Mouse (Mus musculus) bone marrow, adult 2 months (tissue): ENCODE measurements around the gene Mrpl12. TPM values are rescaled to one million over a fixed set of nuclear protein-coding genes. Genes with fewer than 3 reads are reported as not detected.
A peak's percentile ranks its signal among the peaks of the same experiment; 100 is the strongest.

Experiments used
- H3K27ac ChIP-seq: fragments of 200-500 bp; 2 replicates; pipeline ENCODE4 v1.5.1; 2012; ENCODE audit warnings: low read depth, mild to moderate bottlenecking, control low read depth, inconsistent platforms, low read length; ENCODE audit not compliant: control insufficient read depth, poor library complexity, insufficient read depth
- H3K4me1 ChIP-seq: fragments of 200-500 bp; 2 replicates; pipeline ENCODE4 v1.6.1; 2011; ENCODE audit warnings: low read length; ENCODE audit not compliant: control insufficient read depth, insufficient read depth
- H3K4me3 ChIP-seq: fragments of 200-500 bp; replicated peaks from 2 replicates; pipeline ENCODE3; 2011; ENCODE audit warnings: mild to moderate bottlenecking, low read depth, low read length, control low read depth; ENCODE audit not compliant: control insufficient read depth
- CTCF ChIP-seq: fragments of 200-500 bp; IDR thresholded peaks from 2 replicates; pipeline ENCODE4 v1.5.1; 2011; ENCODE audit warnings: low read length, control low read depth; ENCODE audit not compliant: control insufficient read depth, insufficient read depth
- POLR2A ChIP-seq: fragments of 200-500 bp; IDR thresholded peaks from 2 replicates; pipeline ENCODE4 v1.6.1; 2011; ENCODE audit warnings: low read depth, mild to moderate bottlenecking, control low read depth, low read length, borderline replicate concordance; ENCODE audit not compliant: control insufficient read depth
- WGBS: fragments of 180-500 bp; shearing (Covaris S2); methylation state at CpG from one replicate; pipeline ENCODE4 v1.1.7; 2018; 5-methylcytosine and 5-hydroxymethylcytosine counted together
- polyA plus RNA-seq: library from polyadenylated mRNA; stranded (reverse); fragments of >200 nt; gene quantifications from 2 replicates; pipeline ENCODE4 v1.2.4, GENCODE M21; 2011; ENCODE audit warnings: low replicate concordance; ENCODE audit not compliant: missing spikeins, insufficient read depth, insufficient read length

The Mrpl12 gene
- polyA plus RNA-seq, 1 experiment = 87.1 TPM

DNA sequence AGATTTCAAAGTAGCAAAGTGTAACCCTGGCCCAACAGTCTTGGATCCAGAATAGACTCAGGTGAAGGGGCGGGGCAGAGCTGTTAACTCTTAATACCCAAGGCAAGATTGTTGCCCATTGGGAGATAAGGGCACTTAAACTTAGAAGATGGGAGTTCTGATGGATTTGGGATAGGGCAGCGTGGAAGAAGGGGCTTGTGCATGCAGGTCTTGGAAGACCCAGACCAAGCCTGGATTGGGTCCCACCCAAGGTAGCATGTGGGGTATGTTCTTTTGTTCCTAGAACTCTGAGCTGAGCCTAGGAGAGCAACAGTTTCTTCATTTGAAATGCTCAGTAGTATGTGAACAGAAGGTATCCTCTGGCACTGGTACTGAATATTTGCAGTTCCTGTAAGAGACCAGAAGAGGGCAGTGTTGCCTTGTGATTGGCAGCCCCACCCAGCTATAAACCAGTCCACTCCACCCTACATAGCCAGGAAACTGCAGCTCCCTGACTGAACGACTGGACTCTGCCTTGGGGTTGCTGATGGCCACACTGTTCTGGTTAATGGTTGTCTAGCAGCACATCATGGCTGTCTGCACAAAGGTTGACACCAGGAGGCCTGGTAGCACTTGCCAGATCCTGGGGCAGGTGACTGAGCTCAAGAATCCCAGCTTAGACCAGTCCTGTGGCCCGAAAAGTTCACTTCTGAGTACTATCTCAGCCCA, 4.8 kb downstream of the Mrpl12 start:
- H3K27ac ChIP-seq = no peak overlapping the region
- peaks cover 3% of the 10 kb centered on the region; the same call in 1 of the 2 replicates for H3K4me1 ChIP-seq
- no peak for TF ChIP-seq POLR2A
- TF ChIP-seq CTCF = peak; percentile 88
- H3K4me3 ChIP-seq = no peak overlapping the region
- 55% methylated on average over 4 of the region's 4 CpGs for WGBS

DNA sequence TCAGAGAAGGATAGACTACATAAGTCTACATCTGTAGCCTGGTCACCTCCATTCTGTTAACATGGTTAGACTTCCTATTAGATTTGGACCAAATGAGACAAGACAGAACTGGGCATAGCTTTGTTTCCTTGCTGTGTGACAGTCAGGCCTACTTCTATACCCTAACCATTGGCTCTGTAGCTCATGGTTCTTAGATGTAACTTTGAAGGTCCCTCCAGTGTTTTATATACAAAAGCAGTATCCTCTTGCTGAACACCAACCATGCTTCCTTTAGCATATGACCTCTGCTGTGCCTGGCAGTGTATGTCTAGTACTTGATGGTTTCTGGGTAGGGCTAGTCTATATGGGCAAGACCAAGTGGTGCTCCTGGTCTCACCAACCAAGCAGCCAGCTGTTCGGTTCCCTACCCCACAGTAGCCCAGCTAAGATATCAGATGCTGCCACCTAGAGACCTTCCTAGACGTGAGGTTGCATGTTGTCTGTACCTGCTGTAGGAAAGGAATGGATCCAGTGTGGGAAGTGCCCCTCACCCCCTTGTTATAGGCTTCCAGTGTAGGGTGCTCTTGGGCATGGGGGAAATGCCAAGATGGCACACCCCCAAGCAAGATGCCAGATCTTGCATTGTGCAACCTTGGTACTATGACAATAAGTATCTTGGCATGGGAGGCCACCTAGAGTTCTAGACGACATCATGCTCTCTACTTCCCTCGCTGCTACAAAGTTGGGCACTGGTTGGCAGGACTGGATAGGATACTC, 6.1 kb downstream of the Mrpl12 start:
- Histone ChIP-seq H3K4me3 (no peak overlapping the region), H3K27ac (no peak overlapping the region), H3K4me1 (peaks cover 3% of the 10 kb centered on the region; the same call in 1 of the 2 replicates)
- TF ChIP-seq CTCF (no peak), POLR2A (no peak)
- WGBS = 32% methylated on average over 4 of the region's 4 CpGs

DNA sequence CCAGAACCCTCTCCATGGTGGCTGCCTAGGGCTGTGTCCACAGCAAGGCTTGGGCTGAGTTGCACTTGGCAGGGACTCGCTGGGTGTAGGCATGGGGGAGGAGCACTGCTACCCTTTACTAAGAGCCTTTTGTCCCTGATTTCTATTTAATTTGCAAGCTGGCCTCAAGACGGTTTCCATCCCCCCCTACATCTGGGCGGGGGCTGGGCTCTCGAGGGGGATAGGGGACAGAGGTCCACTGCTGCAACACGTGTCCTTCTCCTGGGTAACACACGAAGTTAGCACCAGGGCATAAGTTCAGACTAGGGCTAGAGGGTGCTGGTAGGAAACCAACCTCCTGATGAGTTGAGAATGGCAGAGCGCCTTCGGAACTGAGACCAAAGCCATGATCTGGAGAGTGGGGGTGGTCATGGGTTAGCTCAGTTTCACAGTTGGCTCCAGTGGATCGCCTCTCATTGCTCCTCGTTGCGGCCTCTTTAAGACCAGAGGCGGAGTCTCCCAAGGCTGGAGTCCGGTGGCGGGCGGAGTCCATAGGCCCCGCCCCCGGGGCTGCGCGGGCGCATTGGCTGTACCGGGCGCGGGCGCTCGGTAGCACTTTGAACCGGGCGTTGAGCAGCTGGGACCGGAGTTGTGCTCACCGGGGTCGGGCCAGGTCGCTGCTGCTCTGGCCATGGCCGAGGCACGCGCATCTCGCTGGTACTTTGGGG, 7.1 kb downstream of the Mrpl12 start, which contains the start of gene Slc25a10:
TSS of gene Slc25a10 (plus strand) at position 524 of the 707 bp plus-strand sequence.
- TF ChIP-seq CTCF (no peak), POLR2A (peak; percentile 77)
- WGBS = under 1% methylated on average over 35 of the region's 35 CpGs
- peak within 1 kb of the TSS; percentile 93 for H3K4me3 ChIP-seq
- peaks cover 3% of the 10 kb centered on the region; the same call in 1 of the 2 replicates for H3K4me1 ChIP-seq
- H3K27ac ChIP-seq = peak within 1 kb of the TSS; percentile 70; the same call in 1 of the 2 replicates

DNA sequence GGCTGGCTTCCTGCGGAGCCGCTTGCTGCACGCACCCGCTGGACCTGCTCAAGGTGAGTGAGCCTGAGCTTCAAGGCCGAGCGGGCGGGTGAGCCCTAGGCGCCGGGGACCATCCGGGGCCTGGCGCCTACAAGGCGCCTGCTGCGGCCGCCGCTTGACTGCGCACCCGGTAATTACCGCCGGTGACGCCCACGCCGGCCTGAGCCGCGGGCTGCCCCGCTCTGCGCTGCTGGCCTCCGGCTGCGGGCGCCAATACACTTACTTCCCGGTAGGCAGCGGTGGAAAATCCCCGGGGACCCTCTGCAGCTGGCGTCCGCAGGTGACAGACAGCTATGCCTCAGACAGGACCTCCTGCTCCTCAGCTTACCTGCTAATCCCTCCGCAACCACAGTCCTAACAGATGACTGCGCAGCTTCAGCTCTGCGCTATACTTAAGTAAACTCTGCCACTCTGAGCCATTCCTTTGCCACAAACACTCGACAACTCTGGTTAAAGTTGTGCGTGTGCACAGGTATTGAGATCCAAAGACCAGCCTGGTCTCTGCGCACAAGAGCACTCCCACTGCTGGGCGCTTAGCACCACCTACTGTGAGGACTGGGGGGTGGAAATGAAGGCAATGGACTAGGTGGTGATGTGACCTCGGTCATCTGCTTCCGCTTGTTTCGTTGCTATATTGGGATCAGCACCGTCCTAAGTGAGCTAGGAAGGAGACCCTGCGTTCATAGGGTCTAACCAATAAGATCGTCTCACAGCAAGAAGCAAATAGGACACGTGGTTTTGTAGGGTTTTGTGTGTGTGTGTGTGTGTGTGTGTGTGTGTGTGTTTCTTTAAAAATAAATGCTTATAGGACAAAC, 7.8 kb downstream of the Mrpl12 start:
- Histone ChIP-seq H3K4me3 (peak overlapping the region; percentile 93), H3K27ac (peak overlapping the region; percentile 70; the same call in 1 of the 2 replicates), H3K4me1 (peaks cover 3% of the 10 kb centered on the region; the same call in 1 of the 2 replicates)
- TF ChIP-seq POLR2A (no peak), CTCF (peak; percentile 46; the same call in 1 of the 2 replicates)
- under 1% methylated on average over 48 of the region's 48 CpGs for WGBS

DNA sequence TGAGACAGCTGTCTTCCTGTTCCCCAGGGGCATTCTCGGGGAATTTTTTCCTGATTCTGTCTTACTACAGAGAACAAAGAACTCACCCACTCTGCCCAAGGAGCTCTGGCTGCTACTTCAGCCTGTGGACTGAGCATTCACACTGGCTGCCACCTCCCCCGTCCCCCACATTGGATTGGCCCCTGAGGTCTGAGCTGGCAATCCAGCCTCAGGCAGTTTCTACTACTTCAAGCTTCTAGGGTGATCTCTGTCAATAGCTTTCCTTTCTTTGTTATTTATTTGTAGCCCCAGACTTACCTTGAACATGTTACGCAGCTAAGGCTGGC, 8.4 kb downstream of the Mrpl12 start:
- 36% methylated on average over 3 of the region's 3 CpGs for WGBS
- Histone ChIP-seq H3K27ac (no peak overlapping the region), H3K4me3 (no peak overlapping the region), H3K4me1 (peaks cover 3% of the 10 kb centered on the region; the same call in 1 of the 2 replicates)
- TF ChIP-seq POLR2A = no peak
- TF ChIP-seq CTCF = no peak

DNA sequence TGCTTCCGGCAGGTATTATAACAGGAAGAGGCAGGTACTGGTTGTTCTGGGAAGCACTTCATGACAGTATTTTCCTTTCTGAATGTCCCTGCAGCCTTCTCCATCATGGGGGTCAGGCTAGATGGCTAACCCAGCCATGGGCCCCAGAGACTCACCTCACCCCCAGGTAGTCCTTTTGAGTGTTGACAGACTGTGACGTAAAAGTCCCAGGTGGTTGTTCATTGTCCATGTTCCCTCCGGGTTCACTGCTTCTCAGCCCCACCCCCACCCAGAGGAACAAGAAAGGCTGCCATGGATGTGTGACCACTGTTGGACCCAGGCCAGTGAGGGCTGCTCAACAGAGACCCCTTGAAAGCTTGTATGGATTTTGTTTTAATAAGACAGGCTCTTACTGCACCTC, 8.9 kb downstream of the Mrpl12 start:
- H3K27ac ChIP-seq = no peak overlapping the region
- WGBS = 68% methylated on average over 3 of the region's 3 CpGs
- H3K4me1 ChIP-seq = peaks cover 3% of the 10 kb centered on the region; the same call in 1 of the 2 replicates
- no peak overlapping the region for H3K4me3 ChIP-seq
- TF ChIP-seq CTCF = no peak
- no peak for TF ChIP-seq POLR2A

DNA sequence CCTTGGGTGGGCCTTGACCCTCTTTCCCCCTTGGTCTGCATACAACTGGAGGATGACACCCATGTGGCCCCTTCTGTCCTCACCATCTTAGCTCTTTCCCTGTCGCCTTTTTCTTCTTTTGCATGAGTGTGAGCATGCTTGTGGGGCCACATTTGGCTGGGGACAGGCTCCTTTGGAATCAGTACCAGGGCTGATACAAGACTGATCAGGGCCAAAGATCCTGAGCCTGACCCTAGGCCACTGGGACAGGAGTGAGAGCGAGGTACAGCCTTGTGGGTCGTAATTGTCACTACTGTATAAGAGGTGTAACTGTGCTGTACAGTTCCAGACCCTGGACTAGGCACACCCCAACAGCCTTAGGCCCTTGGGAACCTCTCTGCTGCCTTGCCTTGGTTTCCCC, 9.5 kb downstream of the Mrpl12 start:
- H3K4me1 ChIP-seq = peaks cover 3% of the 10 kb centered on the region; the same call in 1 of the 2 replicates
- TF ChIP-seq CTCF = no peak
- H3K27ac ChIP-seq = no peak overlapping the region
- WGBS = 88% methylated on average over 3 of the region's 3 CpGs
- no peak overlapping the region for H3K4me3 ChIP-seq

DNA sequence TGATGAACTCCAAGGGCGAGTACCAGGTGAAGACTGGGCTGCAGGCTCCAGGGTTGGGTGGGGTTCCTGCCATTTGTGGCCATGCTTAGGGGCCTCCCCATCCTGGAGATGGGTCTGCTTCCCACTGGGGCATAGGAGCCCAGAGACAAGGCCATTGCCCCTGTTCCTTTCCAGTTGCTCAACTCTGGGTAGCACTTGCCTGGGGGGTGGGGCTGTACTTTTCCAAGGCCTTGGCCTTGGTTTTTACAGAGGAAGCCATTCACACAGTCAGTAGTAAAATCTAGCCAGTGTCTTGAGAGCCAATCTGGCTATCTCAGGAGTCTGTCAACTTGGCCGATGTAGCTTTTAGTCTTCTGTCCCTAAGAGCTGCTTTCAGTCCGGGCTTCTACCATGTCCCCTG, 13.0 kb downstream of the Mrpl12 start:
- Histone ChIP-seq H3K4me1 (no peaks in the 10 kb centered on the region; the same call in 1 of the 2 replicates), H3K27ac (no peak overlapping the region), H3K4me3 (no peak overlapping the region)
- no peak for TF ChIP-seq CTCF
- no peak for TF ChIP-seq POLR2A
- 91% methylated on average over 3 of the region's 3 CpGs for WGBS
